Mouse (Mus musculus) olfactory bulb, adult 2 months (tissue): Measurements from ENCODE around the gene Elp6.

ENCODE experiments used
- CTCF ChIP-seq: fragments of 200-500 bp; IDR thresholded peaks from 2 replicates; pipeline ENCODE4 v1.5.1; 2012; ENCODE audit warnings: low read depth, mild to moderate bottlenecking, low read length, moderate library complexity; ENCODE audit not compliant: insufficient read depth
- POLR2A ChIP-seq: fragments of 200-500 bp; IDR thresholded peaks from 2 replicates; pipeline ENCODE4 v1.6.1; 2012; ENCODE audit warnings: mild to moderate bottlenecking, low read depth, low read length, moderate library complexity; ENCODE audit not compliant: insufficient read depth

DNA sequence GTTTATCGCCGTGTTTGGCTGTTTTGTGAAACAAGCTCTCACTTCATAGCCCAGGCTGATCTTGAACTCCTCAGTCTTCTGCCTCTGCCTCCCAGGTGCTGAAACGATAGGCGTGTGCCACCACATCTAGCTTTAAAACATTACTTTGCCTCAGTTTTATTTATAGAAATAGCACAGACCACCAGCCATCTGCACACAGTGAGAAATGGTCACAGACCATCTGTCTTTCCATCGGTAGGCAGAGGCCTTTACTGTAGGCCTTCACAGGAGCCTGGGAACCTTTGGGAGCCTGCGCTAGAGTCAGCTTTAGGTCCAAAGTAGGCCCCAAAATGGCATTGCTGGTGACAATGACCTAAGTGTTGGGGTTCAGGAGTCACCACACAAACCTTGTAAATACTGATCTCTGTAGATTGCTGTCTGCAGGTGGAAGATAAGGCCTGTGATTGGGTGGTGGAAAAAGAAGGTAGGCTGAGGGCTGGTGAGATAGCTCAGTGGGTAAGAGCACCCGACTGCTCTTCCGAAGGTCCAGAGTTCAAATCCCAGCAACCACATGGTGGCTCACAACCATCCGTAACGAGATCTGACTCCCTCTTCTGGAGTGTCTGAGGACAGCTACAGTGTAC lies 20.8 kb upstream of the Elp6 start:
- TF ChIP-seq CTCF: no peak
- TF ChIP-seq POLR2A: no peak
